Mouse (Mus musculus): Measurements from ENCODE around the gene Golga2.
A peak's percentile ranks its signal among the peaks of the same experiment; 100 is the strongest.

Gene Golga2

DNA sequence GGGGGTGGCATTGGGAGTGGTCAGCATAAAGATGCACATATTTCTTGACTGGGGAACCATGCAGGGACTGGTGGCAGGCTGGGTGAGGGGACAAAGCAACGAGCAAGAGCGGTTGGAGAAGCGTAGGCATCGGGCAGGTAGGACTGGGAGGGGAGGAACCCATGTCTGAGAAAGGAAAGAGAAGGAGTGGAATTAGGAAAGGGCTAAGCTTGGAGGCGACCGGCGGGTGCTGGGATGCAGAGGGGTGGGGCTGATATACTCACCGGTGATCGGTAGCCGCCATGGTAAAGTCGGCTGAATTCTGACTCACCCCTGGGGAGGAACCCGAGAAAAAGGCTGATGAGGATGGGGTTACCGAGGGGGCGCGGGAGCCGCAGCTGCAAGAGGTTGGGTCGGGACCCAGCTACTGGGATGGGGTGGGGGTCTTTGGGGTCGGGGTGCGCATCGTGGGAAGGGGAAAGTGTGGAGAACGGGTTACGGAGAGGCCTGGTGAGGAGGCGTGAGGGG lies at the start of gene Golga2:
Gene Golga2, plus strand, starts transcription at position 51 of the 507 bp plus-strand sequence.
- peak; percentile 61 for DNase-seq (ENCODE audit: low read depth)

DNA sequence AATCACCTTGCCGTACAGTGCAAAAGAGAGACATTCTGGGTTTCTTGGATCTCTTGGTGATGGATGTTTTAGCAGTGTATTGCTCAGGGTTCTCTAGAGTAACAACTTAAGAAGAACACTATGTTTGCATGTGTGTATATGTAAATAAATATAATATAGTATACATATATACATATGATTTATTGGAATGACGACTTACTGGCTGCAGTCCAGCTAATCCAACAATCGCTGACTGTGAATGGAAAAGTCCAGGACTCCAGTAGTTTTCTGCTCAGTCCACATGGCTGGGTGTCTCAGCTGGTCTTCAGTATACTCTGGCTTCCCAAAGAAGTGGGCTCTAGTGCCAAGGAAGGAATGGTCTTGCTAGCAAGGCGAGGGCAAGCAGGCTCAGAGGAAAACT lies 49.6 kb upstream of the Golga2 start:
- peak; percentile 63 for DNase-seq (ENCODE audit: low read depth)

DNA sequence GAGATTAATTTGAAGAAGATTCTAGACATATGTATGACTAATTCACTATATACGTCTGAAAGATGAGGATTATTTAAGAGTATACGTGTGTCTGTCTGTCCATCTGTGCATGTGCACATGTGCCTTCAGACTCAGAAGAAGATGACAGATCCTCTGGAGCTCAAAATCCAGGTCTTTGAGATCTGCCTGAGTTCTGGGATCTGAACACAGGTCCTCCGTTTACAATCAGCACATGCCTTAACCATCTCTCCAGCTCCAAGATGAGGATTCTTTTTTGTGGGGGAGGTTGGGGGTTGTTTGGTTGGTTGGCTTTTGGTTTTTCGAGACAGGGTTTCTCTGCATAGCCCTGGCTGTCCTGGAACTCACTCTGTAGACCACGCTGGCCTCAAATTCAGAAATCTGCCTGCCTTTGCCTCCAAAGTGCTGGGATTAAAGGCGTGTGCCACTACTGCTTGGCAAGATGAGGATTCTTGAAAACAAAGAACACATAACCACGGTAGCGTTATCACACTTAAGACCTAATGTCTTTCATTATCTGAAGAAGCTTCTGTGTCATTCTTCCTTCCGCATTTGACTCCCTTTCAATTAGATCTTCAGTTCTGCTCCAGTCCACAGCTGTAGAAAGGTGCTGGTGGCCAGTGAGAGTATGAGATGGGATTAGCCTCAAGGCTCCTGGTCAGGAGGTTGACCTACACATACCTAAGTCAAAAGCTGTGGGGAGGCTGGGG lies 48.3 kb upstream of the Golga2 start:
- DNase-seq (ENCODE audit: low read depth), result no peak

- DNase-seq (ENCODE audit: low read depth), result no peak
Measured at GRCm38 (mm10) chr2:32240591-32240990, 46.6 kb upstream of the Golga2 start.

- no peak for DNase-seq (ENCODE audit: low read depth)
Measured at GRCm38 (mm10) chr2:32242986-32243385, 44.2 kb upstream of the Golga2 start.

GRCm38 (mm10) chr2:32246741-32247140 lies 40.4 kb upstream of the Golga2 start:
- no peak for DNase-seq (ENCODE audit: low read depth)

- no peak for DNase-seq (ENCODE audit: low read depth)
Measured at GRCm38 (mm10) chr2:32248377-32249361, 38.5 kb upstream of the Golga2 start.

- DNase-seq (ENCODE audit: low read depth), result no peak
Measured at GRCm38 (mm10) chr2:32251791-32252527, 35.2 kb upstream of the Golga2 start.

GRCm38 (mm10) chr2:32252658-32253057 lies 34.5 kb upstream of the Golga2 start:
- DNase-seq (ENCODE audit: low read depth), result no peak

DNA sequence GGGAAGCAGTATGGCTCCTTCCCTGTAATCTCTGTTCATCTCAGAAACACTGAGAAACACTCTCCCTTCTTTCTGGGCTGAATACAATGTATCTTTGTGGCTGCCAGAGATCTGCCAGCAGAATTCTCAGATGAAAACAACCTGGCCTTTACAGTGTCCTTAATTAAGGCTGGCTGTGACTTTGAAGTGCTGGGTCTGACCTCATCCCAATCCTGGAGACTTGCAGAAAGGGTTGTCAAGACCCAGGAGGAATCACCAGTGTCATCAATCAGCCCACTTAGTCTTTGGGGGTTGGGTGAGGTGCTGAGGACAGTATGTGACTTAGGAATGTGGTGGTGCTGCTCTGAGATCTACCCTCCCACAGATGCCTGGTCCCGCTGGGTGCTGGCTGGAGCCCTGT lies 33.8 kb upstream of the Golga2 start:
- DNase-seq (ENCODE audit: low read depth), result no peak

GRCm38 (mm10) chr2:32254563-32254962 lies 32.6 kb upstream of the Golga2 start:
- no peak for DNase-seq (ENCODE audit: low read depth)

DNA sequence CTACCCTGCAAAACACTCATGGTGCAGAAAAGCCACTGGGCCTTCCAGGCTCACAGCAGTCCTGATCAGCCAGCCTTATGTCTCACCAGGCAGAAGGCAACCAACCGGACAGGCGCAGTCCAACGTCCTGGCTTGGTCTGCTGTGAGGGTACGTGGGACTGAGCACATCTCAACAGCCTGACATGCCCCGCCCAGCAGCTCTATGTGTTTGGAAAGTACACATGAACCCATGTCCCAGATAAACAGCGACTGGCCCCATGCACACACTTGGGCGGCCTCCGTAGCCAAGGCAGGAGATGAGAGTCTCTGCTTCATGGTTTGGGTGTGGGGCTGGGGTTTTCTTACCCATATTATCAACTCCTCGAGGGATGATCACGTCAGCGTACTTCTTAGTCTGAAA lies 30.9 kb upstream of the Golga2 start:
- DNase-seq (ENCODE audit: low read depth), result no peak

DNA sequence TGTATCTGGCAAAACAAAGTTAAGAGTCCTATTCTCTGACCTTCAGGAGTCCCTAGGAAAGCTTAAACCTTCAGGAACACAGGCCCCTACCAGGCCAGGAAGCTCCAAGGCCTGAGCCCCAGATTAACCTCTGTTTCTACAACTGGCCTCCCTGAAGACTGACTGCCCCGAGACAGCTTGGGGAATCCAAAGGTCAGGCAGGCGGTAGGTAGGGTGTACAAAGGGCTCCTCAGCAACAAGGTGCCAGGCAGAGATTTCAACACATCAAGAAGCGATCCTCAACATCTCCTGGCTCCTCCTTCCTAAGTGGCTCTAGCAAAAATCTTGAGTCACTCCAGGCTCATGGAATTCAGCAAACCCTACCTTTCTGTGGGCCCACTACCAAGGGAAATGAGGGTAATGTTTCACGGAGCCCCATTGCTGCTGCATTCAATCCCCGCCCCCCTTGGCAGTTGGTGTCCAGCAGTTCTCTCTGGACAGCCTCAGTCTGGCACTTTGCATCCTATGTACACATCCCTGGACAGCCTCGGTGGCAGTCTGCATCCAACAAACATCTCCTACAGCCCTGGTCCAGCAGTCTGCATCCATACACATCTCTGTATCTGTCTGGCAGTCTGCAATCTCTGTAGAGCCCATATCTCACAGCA lies 28.2 kb upstream of the Golga2 start:
- peak; percentile 40 for DNase-seq (ENCODE audit: low read depth)

- peak; percentile 95 for DNase-seq (ENCODE audit: low read depth)
Measured at GRCm38 (mm10) chr2:32259657-32260417, 27.3 kb upstream of the Golga2 start, which contains the start of gene Uck1. Uck1 (minus strand) TSS chr2:32260159.

GRCm38 (mm10) chr2:32260635-32261034 lies 26.5 kb upstream of the Golga2 start:
- DNase-seq (ENCODE audit: low read depth), result peak; percentile 75

DNA sequence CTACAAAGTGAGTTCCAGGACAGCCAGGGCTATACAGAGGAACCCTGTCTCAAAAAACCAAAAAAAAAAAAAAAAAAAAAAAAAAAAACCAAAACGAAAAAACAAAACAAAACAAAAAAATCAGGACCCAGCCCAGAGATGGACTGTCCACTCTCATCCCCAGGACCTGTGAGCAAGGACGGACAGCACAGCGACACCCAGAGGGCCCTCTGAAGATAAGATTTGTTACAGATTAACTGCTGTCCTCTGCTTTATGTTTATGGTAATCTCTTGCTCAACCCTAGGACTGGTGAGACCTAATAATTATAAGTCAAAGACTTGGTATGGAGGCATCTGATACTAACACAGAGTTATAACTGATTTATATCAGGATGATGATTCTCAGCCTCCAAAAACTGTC lies 11.4 kb upstream of the Golga2 start:
- DNase-seq (ENCODE audit: low read depth), result no peak

GRCm38 (mm10) chr2:32282289-32282688 lies 4.9 kb upstream of the Golga2 start:
- no peak for DNase-seq (ENCODE audit: low read depth)

GRCm38 (mm10) chr2:32282727-32283126 lies 4.5 kb upstream of the Golga2 start:
- DNase-seq (ENCODE audit: low read depth), result peak; percentile 71

GRCm38 (mm10) chr2:32283986-32284385 lies 3.2 kb upstream of the Golga2 start:
- DNase-seq (ENCODE audit: low read depth), result no peak

DNA sequence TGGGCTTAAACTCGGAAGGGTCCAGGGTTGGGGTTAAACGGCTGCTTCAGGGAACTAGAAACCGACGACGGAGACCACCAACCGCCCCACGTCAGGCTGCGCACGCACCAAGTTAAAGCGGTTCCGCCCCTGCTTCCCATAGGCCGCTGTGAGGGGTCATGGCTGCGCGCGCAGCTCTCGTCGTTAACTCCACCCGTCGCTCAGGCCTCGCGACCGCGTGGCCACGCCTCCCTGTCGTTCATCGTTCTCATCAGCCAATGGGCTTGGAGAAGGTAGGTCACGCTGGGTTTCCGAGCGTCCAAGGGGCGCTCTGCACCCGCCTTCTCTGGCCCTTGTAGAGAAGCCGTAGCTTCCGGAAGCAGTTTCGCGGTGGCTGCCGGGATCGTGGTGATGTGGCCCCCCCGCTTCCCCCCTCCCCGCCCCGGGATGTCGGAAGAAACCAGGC lies 761 bp downstream of the Golga2 start, which contains the start of gene Swi5:
Gene Swi5, minus strand, starts transcription at position 153 of the 445 bp plus-strand sequence.
- DNase-seq (ENCODE audit: low read depth), result peak; percentile 100

Measured in NIH3T3 (cell line).